Mouse (Mus musculus): ENCODE results near the gene Sptan1. TPM values are rescaled to one million over a fixed set of nuclear protein-coding genes. Genes with fewer than 3 reads are reported as not detected.

Gene Sptan1
- total RNA-seq, 2 experiments from 2014 or later = 32.7 to 43.1 TPM

GRCm38 (mm10) chr2:30058418-30058817 lies 93.1 kb downstream of the Sptan1 start:
- no peak for DNase-seq (ENCODE audit: low spot score)

- DNase-seq (ENCODE audit: low spot score) = peak; percentile 16
These were observed 96.1 kb downstream of the Sptan1 start for GRCm38 (mm10) chr2:30061215-30062166.

GRCm38 (mm10) chr2:30062249-30063093 lies 97.1 kb downstream of the Sptan1 start:
- peak; percentile 62 for DNase-seq (ENCODE audit: low spot score)

- no peak for DNase-seq (ENCODE audit: low spot score)
These were observed 97.9 kb downstream of the Sptan1 start for GRCm38 (mm10) chr2:30063235-30063634.

- no peak for DNase-seq (ENCODE audit: low spot score)
These were observed 98.4 kb downstream of the Sptan1 start for GRCm38 (mm10) chr2:30063791-30064190.

GRCm38 (mm10) chr2:30064298-30064697 lies 98.9 kb downstream of the Sptan1 start:
- no peak for DNase-seq (ENCODE audit: low spot score)

GRCm38 (mm10) chr2:30066046-30066901 lies 100.9 kb downstream of the Sptan1 start:
- DNase-seq (ENCODE audit: low spot score) = peak; percentile 94

GRCm38 (mm10) chr2:30067031-30067888 lies 101.9 kb downstream of the Sptan1 start:
- no peak for DNase-seq (ENCODE audit: low spot score)

GRCm38 (mm10) chr2:30067962-30068361 lies 102.6 kb downstream of the Sptan1 start:
- DNase-seq (ENCODE audit: low spot score) = no peak

GRCm38 (mm10) chr2:30072875-30073274 lies 107.5 kb downstream of the Sptan1 start:
- DNase-seq (ENCODE audit: low spot score) = no peak

- DNase-seq (ENCODE audit: low spot score) = no peak
These were observed 107.9 kb downstream of the Sptan1 start for GRCm38 (mm10) chr2:30073285-30073684.

GRCm38 (mm10) chr2:30075625-30076024 lies 110.3 kb downstream of the Sptan1 start:
- DNase-seq (ENCODE audit: low spot score) = no peak

GRCm38 (mm10) chr2:30076439-30076838 lies 111.1 kb downstream of the Sptan1 start:
- no peak for DNase-seq (ENCODE audit: low spot score)

GRCm38 (mm10) chr2:30076959-30077358 lies 111.6 kb downstream of the Sptan1 start:
- DNase-seq (ENCODE audit: low spot score) = no peak

- peak; percentile 84 for DNase-seq (ENCODE audit: low spot score)
These were observed 112.4 kb downstream of the Sptan1 start, which contains the start of gene Pkn3 for GRCm38 (mm10) chr2:30077502-30078348. Gene Pkn3 (plus strand): TSS chr2:30077684.

- DNase-seq (ENCODE audit: low spot score) = no peak
These were observed 113.0 kb downstream of the Sptan1 start for GRCm38 (mm10) chr2:30078349-30078712.

GRCm38 (mm10) chr2:30078760-30079159 lies 113.4 kb downstream of the Sptan1 start:
- no peak for DNase-seq (ENCODE audit: low spot score)

- DNase-seq (ENCODE audit: low spot score) = no peak
These were observed 114.9 kb downstream of the Sptan1 start for GRCm38 (mm10) chr2:30080181-30080800.
